Mouse (Mus musculus): ENCODE data around the gene Mapk8.

Gene Mapk8

DNA sequence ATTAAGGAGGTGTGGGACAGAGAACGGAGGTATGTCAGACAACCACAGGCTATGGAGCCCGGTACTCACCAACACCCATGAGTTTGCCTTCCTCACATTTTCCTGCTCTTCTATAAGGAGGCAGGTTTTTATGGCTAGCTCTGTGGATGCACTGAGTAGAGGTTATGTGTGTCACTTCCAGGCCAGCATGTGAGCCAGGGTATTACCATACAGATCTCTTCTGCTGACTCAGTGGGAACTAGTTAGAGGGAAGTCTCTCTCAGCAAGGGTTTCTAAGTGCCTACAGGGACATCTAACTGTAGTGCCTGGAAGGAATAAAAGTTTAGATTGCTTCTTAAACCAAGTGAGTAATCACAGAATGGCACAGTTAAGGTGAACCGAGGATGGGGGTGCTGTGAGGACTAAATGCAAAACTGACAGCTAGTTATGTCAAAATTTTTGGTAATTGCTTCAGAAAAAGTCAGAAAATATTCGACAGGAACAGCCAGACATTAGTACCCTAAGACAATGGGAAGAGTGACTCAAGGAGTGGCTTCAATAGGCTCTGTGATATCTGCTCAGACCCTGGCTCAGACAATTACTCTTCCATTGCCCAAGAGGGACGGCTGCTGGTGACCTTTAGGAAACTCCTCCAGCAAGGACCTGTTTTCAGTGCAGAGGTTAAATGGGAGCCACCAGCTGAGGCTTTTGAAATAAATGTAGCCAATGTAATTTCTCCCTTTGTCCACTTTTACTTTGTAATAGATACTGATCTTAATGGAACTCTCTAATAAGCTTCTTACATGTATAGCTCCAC is 48.7 kb downstream of the Mapk8 start:
- DNase-seq (ENCODE audit: low read depth, low spot score): no peak

- no peak for DNase-seq (ENCODE audit: low read depth, low spot score)
Observed at GRCm38 (mm10) chr14:33380830-33381457, 66.0 kb downstream of the Mapk8 start.

DNA sequence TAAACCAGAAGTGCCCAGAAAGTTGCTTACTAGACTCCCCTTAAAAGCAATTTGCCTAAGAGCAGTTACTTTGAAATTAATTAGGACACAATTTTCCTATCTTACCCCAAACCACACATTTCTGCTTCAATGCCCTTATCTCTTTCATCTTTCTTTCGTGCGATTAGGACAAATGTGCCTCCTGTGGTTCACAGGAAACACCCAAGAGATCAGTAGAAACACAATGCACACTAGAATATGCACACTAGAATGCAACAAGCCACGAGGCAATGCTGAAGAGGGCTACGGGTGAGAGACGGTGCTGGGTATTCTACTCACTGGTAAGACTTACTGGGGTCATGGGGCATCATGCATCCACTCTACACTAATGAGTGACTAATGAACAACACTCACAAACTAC is 68.2 kb downstream of the Mapk8 start:
- no peak for DNase-seq (ENCODE audit: low read depth, low spot score)

- DNase-seq (ENCODE audit: low read depth, low spot score): no peak
Observed at GRCm38 (mm10) chr14:33377211-33377610, 69.7 kb downstream of the Mapk8 start.

- no peak for DNase-seq (ENCODE audit: low read depth, low spot score)
Observed at GRCm38 (mm10) chr14:33374089-33374488, 72.9 kb downstream of the Mapk8 start.

DNA sequence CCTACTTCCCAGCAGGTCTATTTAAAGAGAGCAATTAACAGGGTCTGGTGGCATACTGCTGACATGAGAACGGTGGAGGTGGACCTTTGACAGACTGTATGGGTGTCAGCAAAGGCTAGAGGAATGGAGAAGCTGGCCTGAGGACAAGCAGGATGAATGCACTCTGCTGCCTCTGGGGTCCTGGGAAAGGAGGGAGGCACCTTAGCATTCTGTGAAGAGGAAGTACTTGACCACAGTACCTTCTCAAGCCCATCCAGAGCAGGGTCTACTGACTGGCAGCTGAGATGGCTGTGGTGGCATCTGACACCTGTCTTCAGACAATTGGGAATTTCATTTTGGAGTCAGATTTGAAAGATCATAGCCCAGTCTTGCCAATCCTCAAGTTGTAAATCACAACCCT is 73.7 kb downstream of the Mapk8 start:
- no peak for DNase-seq (ENCODE audit: low read depth, low spot score)

GRCm38 (mm10) chr14:33371248-33371647 is 75.7 kb downstream of the Mapk8 start:
- DNase-seq (ENCODE audit: low read depth, low spot score): peak; percentile 57

DNA sequence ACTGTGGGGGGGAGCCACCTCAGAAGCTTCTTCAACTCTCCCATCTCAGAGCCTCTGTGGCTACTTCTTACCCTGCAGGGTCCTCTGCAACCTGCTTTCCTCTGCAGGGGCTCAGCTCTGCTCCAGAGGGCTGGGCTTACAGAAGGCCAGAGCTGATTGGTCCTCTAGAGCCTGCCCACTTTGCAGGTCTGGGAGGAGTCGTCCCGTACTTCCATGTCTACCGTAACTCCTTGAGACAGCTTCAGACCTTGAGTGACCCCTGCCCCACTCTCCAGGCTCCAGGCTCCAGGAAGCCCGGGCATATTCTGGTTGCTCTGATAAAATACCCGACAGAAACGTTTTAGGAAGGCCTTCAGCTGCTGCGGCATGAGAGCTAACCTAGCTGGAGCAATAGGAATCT is 76.9 kb downstream of the Mapk8 start:
- no peak for DNase-seq (ENCODE audit: low read depth, low spot score)

DNA sequence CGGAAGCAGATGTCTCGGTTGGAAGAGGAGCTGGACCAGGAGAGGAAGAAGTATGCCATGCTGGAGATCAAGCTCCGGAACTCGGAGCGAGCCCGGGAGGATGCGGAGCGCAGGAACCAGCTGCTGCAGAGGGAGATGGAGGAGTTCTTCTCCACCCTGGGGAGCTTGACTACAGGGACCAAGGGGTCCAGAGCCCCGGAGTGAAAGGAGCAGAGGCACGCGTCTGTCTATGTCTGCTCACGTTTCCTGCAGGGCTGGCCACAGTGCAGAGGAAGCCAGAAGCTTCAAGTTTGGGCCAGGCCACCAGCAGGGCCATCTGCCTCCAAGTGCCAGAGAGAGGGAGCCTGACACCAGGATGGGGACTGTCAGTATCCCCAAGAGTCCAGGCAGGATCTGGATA is 77.6 kb downstream of the Mapk8 start:
- no peak for DNase-seq (ENCODE audit: low read depth, low spot score)

DNA sequence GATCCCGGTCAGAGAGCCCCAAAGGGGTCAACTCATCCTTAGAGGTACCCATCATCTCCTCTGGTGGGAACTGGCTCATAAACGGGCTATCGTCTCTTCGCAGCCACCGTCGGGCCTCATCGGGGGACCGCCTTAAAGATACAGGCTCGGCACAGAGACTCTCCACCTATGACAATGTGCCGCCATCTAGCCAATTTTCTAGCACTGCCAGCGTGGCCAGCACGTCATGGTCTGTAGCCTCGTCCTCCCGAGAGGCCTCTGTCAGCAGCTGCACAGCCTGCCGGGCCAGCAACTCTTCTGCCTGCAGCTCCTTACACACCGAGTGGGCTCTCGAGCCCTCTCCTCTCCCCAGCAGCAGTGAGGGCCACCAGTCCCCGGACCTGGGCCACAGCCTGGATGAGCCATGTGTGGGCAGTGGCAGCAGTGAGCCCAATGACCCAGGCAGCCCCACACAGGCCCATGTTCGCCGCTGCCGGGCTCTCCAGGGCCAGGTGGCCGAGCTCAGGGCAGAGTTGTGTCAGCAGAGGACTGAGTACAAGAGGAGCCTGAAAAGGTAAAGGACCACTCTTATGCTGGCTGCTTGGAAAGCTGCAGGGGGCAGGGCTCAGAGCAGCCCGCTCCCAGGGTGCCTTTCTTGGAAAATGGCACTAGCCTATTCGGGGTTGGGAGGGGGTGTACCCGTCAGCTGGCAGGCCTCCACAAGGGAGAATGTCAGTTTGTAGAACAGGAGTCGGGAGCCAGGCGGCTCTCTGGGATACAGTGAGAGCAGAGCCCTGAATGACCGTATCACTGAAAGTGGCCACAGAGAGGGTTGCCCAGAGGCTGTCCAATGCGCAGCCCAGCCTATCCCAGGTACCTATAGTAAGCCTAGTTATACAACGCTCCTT is 79.8 kb downstream of the Mapk8 start:
- DNase-seq (ENCODE audit: low read depth, low spot score): no peak

GRCm38 (mm10) chr14:33364061-33364460 is 82.9 kb downstream of the Mapk8 start:
- DNase-seq (ENCODE audit: low read depth, low spot score): no peak

DNA sequence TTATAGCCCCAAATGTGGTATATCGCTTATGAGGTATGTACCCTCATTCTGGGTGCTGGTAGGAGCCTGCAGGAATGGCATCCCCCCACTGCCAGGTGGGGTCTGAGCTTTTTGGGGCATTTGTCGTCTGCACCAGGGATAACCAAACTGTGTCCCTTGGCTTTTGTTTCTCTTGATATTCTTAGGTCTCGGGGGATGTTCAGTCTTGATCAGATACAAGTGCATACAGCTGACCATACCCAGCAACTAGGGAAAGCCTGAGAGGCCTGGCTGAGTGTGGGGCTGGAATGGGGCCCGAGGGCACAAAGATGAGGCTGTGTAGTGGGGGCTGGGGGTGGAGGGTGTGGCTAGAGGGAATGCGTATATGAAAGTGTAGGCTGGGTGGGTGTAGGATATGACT is 83.3 kb downstream of the Mapk8 start:
- DNase-seq (ENCODE audit: low read depth, low spot score): no peak

- DNase-seq (ENCODE audit: low read depth, low spot score): no peak
Observed at GRCm38 (mm10) chr14:33362807-33363206, 84.2 kb downstream of the Mapk8 start.

DNA sequence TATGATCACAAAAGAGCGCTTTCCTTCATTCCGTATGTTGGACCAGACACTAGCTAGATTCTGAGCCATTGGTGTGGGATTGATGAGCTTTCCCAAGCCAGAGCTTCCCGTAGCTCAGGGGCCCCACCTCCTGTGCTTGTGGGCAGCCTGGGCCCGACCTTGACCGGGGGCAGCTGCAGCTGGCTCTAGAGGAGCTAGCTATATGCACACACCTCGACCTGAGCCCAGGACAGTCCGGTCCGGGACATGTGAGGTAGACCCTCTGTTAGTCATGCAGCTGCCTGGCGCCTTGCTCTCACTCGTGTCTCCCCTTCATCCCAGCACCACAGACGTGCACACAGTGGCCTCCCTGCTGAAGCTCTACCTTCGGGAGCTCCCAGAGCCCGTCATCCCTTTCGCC is 84.8 kb downstream of the Mapk8 start:
- no peak for DNase-seq (ENCODE audit: low read depth, low spot score)

GRCm38 (mm10) chr14:33361546-33361945 is 85.4 kb downstream of the Mapk8 start:
- DNase-seq (ENCODE audit: low read depth, low spot score): no peak

DNA sequence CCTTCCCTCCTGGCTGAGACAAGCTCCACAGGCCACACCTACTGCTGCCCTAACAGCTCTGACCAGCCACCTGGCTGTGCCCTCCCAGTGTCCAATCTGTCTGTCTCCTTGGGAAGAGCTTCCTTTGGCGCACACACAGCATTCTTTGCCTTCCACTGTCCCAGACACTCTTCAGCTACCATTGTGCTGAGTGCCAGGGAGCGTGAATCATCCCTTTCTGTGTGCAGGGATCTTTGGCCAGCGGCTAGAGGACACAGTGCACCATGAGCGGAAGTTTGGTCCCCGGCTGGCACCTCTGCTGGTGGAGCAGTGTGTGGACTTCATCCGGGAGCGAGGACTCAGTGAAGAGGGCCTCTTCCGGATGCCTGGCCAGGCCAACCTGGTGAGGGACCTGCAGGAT is 88.1 kb downstream of the Mapk8 start:
- DNase-seq (ENCODE audit: low read depth, low spot score): no peak

GRCm38 (mm10) chr14:33357600-33358368 is 89.2 kb downstream of the Mapk8 start:
- no peak for DNase-seq (ENCODE audit: low read depth, low spot score)

- DNase-seq (ENCODE audit: low read depth, low spot score): no peak
Observed at GRCm38 (mm10) chr14:33355276-33355675, 91.7 kb downstream of the Mapk8 start.

DNA sequence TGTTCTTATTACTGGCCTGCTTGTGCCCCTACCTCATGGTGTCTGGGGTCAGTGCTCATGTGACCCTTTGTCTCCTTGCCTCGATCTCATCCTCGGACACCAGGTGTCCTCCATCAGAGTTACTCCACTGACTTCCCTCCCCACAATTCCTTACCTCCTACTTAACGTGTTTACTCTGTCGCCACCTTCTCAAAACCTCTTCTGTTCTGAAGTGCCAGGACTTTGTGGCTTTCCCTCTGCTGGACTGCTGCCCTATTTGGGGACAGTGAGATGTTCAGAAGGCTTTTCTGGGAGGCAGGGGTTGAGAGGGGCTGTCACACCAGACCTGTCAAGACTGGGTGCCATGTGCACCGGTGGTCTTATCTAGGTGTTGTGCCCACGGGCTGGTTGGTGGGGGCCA is 94.1 kb downstream of the Mapk8 start:
- no peak for DNase-seq (ENCODE audit: low read depth, low spot score)

GRCm38 (mm10) chr14:33351984-33352722 is 94.8 kb downstream of the Mapk8 start:
- DNase-seq (ENCODE audit: low read depth, low spot score): no peak

GRCm38 (mm10) chr14:33351019-33351418 is 95.9 kb downstream of the Mapk8 start:
- no peak for DNase-seq (ENCODE audit: low read depth, low spot score)

All from CD4-positive, CD25-positive, alpha-beta regulatory T cell, adult 2 months (primary cell).